Mouse (Mus musculus) CH12.LX (cell line): Measurements from ENCODE around the gene Il27ra. TPM values are rescaled to one million over a fixed set of nuclear protein-coding genes. Genes with fewer than 3 reads are reported as not detected.

Experiments
- DNase-seq: peaks from one replicate; pipeline ENCODE4 v3.0.0-alpha.2; 2013; ENCODE audit errors: extremely low read depth
- H3K27ac ChIP-seq: 2 replicates; pipeline ENCODE4 v1.5.1; 2012; ENCODE audit warnings: low read depth, mild to moderate bottlenecking, control low read depth, moderate library complexity; ENCODE audit not compliant: insufficient read depth
- H3K27me3 ChIP-seq: replicated peaks from 2 replicates; pipeline ENCODE3; 2012; ENCODE audit warnings: inconsistent platforms
- H3K36me3 ChIP-seq, 2 experiments: replicated peaks in 1 of 2; 2 replicates each; pipeline versions ENCODE3 to v1.6.1; 2012; ENCODE audit warnings: inconsistent platforms in 1 of 2, low read length in 1 of 2, mild to moderate bottlenecking in 1 of 2, mixed read lengths in 1 of 2, moderate library complexity in 1 of 2; ENCODE audit not compliant: control insufficient read depth in 1 of 2, insufficient read depth in 1 of 2
- H3K4me1 ChIP-seq, 2 experiments: 2 replicates each; pipeline ENCODE4 v1.6.1; 2012; ENCODE audit warnings: inconsistent platforms in 1 of 2, moderate library complexity in 1 of 2; ENCODE audit not compliant: insufficient read depth in 2 of 2, control insufficient read depth in 1 of 2
- H3K4me2 ChIP-seq: 2 replicates; pipeline ENCODE4 v1.6.1; 2012; ENCODE audit warnings: low read depth, mild to moderate bottlenecking, control low read depth; ENCODE audit not compliant: poor library complexity, insufficient read depth, severe bottlenecking
- H3K4me3 ChIP-seq, 3 experiments: fragments of 150-350 bp in 1 of 3; sonication (generic) in 1 of 3; replicated peaks in 1 of 3; 2 replicates each; pipeline versions ENCODE3 to v1.5.1; 2011 to 2012; ENCODE audit warnings: low read depth in 2 of 3, low read length in 2 of 3, mild to moderate bottlenecking in 2 of 3, moderate library complexity in 2 of 3, control low read depth in 1 of 3, improper control_type of control experiment in 1 of 3, inconsistent platforms in 1 of 3, mixed read lengths in 1 of 3; ENCODE audit not compliant: poor library complexity in 1 of 3
- H3K79me2 ChIP-seq: replicated peaks from 2 replicates; pipeline ENCODE4 v1.6.1; 2012; ENCODE audit warnings: mild to moderate bottlenecking, moderate library complexity; ENCODE audit not compliant: control insufficient read depth, poor library complexity, insufficient read depth, severe bottlenecking; ENCODE audit errors: extremely low read depth
- H3K9ac ChIP-seq: 2 replicates; pipeline ENCODE4 v1.6.1; 2012; ENCODE audit warnings: low read depth, mild to moderate bottlenecking, control low read depth, moderate library complexity; ENCODE audit not compliant: insufficient read depth
- H3K9me3 ChIP-seq: replicated peaks from 2 replicates; pipeline ENCODE3; 2012; ENCODE audit warnings: low read length, inconsistent platforms, mixed read lengths
- CHD1 ChIP-seq: IDR thresholded peaks from 2 replicates; pipeline ENCODE4 v1.6.1; 2012; ENCODE audit warnings: low read depth, low read length, improper control_type of control experiment, inconsistent platforms
- CHD2 ChIP-seq: IDR thresholded peaks from 2 replicates; pipeline ENCODE4 v1.6.1; 2011; ENCODE audit warnings: low read length, improper control_type of control experiment
- CTCF ChIP-seq, 2 experiments: IDR thresholded peaks in 1 of 2; conservative IDR thresholded peaks in 1 of 2; 2 replicates each; pipeline ENCODE4 v1.5.1; 2011 to 2012; ENCODE audit warnings: low read depth in 2 of 2, low read length in 2 of 2, improper control_type of control experiment in 1 of 2, inconsistent platforms in 1 of 2, mild to moderate bottlenecking in 1 of 2, moderate library complexity in 1 of 2
- E2F4 ChIP-seq: IDR thresholded peaks from 2 replicates; pipeline ENCODE4 v1.6.1; 2011; ENCODE audit warnings: low read depth, low read length, improper control_type of control experiment; ENCODE audit not compliant: insufficient replicate concordance
- EP300 ChIP-seq: IDR thresholded peaks from 2 replicates; pipeline ENCODE4 v1.6.1; 2011; ENCODE audit warnings: low read length, improper control_type of control experiment
- GABPA ChIP-seq: IDR thresholded peaks from 2 replicates; pipeline ENCODE4 v1.6.1; 2012; ENCODE audit warnings: low read depth, low read length, improper control_type of control experiment, inconsistent platforms; ENCODE audit not compliant: insufficient replicate concordance
- HCFC1 ChIP-seq: IDR thresholded peaks from 2 replicates; pipeline ENCODE4 v1.6.1; 2012; ENCODE audit warnings: low read depth, mild to moderate bottlenecking, inconsistent platforms, low read length, improper control_type of control experiment
- IRF4 ChIP-seq: IDR thresholded peaks from 2 replicates; pipeline ENCODE4 v1.6.1; 2014; ENCODE audit warnings: low read depth, mild to moderate bottlenecking, inconsistent platforms, low read length, improper control_type of control experiment
- MAZ ChIP-seq: IDR thresholded peaks from 2 replicates; pipeline ENCODE4 v1.6.1; 2012; ENCODE audit warnings: low read depth, mild to moderate bottlenecking, inconsistent platforms, low read length, improper control_type of control experiment, moderate library complexity
- MYC ChIP-seq: IDR thresholded peaks from 2 replicates; pipeline ENCODE4 v1.6.1; 2011; ENCODE audit warnings: low read depth, mild to moderate bottlenecking, improper control_type of control experiment, low read length
- NELFE ChIP-seq: IDR thresholded peaks from 2 replicates; pipeline ENCODE4 v1.6.1; 2011; ENCODE audit warnings: low read depth, low read length, improper control_type of control experiment
- PAX5 ChIP-seq: IDR thresholded peaks from 2 replicates; pipeline ENCODE4 v1.6.1; 2012; ENCODE audit warnings: low read length, inconsistent platforms, mixed read lengths
- POLR2A ChIP-seq: IDR thresholded peaks from 2 replicates; pipeline ENCODE4 v1.6.1; 2011; ENCODE audit warnings: low read depth, mild to moderate bottlenecking, improper control_type of control experiment, low read length
- POLR2AphosphoS2 ChIP-seq: IDR thresholded peaks from 2 replicates; pipeline ENCODE4 v1.6.1; 2011; ENCODE audit warnings: low read depth, low read length, improper control_type of control experiment
- RAD21 ChIP-seq: IDR thresholded peaks from 2 replicates; pipeline ENCODE4 v1.6.1; 2011; ENCODE audit warnings: low read depth, mild to moderate bottlenecking, low read length, improper control_type of control experiment, moderate library complexity
- SIN3A ChIP-seq: IDR thresholded peaks from 2 replicates; pipeline ENCODE4 v1.6.1; 2012; ENCODE audit warnings: low read length, improper control_type of control experiment, inconsistent platforms
- SMC3 ChIP-seq: IDR thresholded peaks from 2 replicates; pipeline ENCODE4 v1.6.1; 2011; ENCODE audit warnings: low read depth, low read length, improper control_type of control experiment
- ZC3H11A ChIP-seq: IDR thresholded peaks from 2 replicates; pipeline ENCODE4 v1.6.1; 2012; ENCODE audit warnings: low read depth, mild to moderate bottlenecking, inconsistent platforms, low read length, improper control_type of control experiment
- ZKSCAN1 ChIP-seq: IDR thresholded peaks from 2 replicates; pipeline ENCODE4 v1.6.1; 2012; ENCODE audit warnings: low read depth, inconsistent platforms, low read length, improper control_type of control experiment, borderline replicate concordance
- ZMIZ1 ChIP-seq: IDR thresholded peaks from 2 replicates; pipeline ENCODE4 v1.6.1; 2012; ENCODE audit warnings: low read depth, mild to moderate bottlenecking, inconsistent platforms, low read length, improper control_type of control experiment
- ZNF384 ChIP-seq: IDR thresholded peaks from 2 replicates; pipeline ENCODE4 v1.6.1; 2012; ENCODE audit warnings: low read depth, low read length, improper control_type of control experiment, inconsistent platforms
- dilution Hi-C: fragments of 300-500 bp; cut with MboI; formaldehyde crosslinking; loops from 2 replicates; pipeline ENCODE4 v1.14.3; 2020; ENCODE audit warnings: low sequenced_read_pairs; ENCODE audit not compliant: extremely low pct_unique_long_range_greater_than_20kb, extremely low pct_ligation_motif_present
- in situ Hi-C: fragments of 300-500 bp; cut with MboI; formaldehyde crosslinking; loops from 3 replicates; pipeline ENCODE4 v1.14.3; 2019; ENCODE audit warnings: low sequenced_read_pairs, low pct_ligation_motif_present, low pct_unique_long_range_greater_than_20kb, mixed read lengths
- polyA plus RNA-seq: library from polyadenylated mRNA; unstranded; fragments of >175 nt; gene quantifications from 2 replicates; pipeline ENCODE4 v1.2.1, GENCODE M21; 2012; ENCODE audit warnings: low read depth; ENCODE audit not compliant: insufficient read length
- total RNA-seq, 2 experiments: library from RNA; depleted of rRNA; stranded (reverse); fragments of 300-350 nt in 1 of 2; fragments of >200 nt in 1 of 2; gene quantifications; 2 replicates each; pipeline ENCODE4 v1.2.3; 2012 to 2014

Gene Il27ra
- total and polyA plus RNA-seq, 3 experiments = 1.4 to 2.4 (median 2.3) TPM

DNA sequence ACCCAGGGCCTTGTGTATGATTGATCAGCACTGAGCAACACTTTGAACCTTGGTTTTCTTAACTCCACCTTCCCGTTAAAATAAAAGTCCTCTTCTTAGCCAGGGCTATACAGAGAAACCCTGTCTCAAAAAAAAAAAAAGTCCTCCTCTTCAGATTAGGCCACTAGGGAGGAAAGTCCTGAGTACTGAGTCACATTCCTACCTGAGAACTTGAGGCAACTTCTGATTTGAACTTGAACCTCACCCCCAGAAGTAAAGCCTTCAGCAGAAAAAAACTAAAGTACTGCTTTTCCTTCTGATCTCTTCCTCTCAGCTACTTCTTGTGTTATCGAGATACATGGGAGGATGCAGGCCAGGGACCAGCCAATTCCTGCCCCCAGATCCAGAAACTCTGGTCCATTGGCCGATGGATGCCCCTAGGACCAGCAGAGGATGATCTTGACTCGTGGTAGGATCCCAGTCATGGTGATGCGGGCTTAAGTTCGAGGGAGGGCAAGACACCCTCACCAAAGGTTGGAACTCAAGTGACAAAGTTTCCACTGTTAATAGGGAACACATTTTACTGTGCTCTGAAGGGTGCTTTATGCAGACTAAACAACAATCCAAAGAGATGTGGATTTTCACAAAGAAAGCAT lies 38.7 kb downstream of the Il27ra start:
- dilution Hi-C loops = no loop called here
- TF ChIP-seq NELFE (no peak), MAZ (no peak), ZNF384 (peak; percentile 59)
- Histone ChIP-seq H3K4me3 (peak overlapping the region; percentile 55 to 58 (median 55)), H3K4me1 (peaks cover 18 to 36% of the 10 kb centered on the region in 2 experiments), H3K27ac (0 out of 2 replicates have a peak overlapping the region, but pooled peaks have one; percentile 13), H3K27me3 (no peaks in the 10 kb centered on the region), H3K79me2 (peaks cover 3% of the 10 kb centered on the region; the same call in 1 of the 2 replicates), H3K9me3 (no peaks in the 10 kb centered on the region), H3K36me3 (peaks cover 14 to 43% of the 10 kb centered on the region in 2 experiments), H3K9ac (peak overlapping the region; percentile 45), H3K4me2 (peak overlapping the region; percentile 21)
- in situ Hi-C loops = no loop called here
- no peak for DNase-seq

DNA sequence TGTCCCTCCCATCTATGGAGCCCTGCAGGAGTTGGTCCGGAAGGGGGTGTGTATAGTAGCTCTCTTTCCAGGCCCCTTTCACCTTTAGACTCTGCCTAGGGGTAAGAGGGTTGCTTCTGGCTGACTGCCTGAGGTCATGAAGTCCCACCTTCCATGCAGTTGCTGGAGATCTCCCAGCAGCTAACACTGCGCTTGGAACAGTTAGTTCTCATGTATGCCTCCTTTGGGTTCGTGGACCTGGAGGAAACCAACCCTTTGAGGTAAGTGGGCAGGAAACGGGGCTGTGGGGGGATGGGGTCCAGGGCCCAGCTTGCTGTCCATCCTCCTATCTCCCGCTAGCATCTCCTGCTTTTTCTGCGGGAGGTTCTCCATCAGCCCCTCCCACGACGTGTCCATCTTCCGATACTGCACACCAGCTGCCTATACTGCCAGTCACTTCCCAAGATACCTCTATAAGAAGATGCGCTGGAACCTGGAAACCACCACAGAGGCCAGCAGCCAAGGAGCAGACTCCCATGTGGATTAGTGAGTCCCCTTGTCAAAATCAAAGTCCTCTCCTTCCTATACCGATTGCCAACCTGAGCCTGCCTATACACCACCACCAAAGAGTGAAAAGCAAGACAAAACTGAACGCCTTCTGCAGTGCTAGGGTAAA lies 39.3 kb downstream of the Il27ra start:
- Histone ChIP-seq H3K4me2 (no peak overlapping the region), H3K9ac (no peak overlapping the region), H3K4me3 (no peak overlapping the region), H3K4me1 (peaks cover 18 to 38% of the 10 kb centered on the region in 2 experiments), H3K9me3 (no peaks in the 10 kb centered on the region), H3K79me2 (peaks cover 3% of the 10 kb centered on the region; the same call in 1 of the 2 replicates), H3K27me3 (no peaks in the 10 kb centered on the region), H3K36me3 (peaks cover 14 to 43% of the 10 kb centered on the region in 2 experiments), H3K27ac (no peak overlapping the region)
- in situ Hi-C loops = no loop called here
- no peak for TF ChIP-seq RAD21
- no peak for TF ChIP-seq GABPA
- TF ChIP-seq CHD1 = no peak
- no peak for TF ChIP-seq EP300
- TF ChIP-seq POLR2AphosphoS2 = no peak
- no peak for TF ChIP-seq CTCF (conservative IDR thresholded peaks at IDR 0.05 in 1 of 2, IDR thresholded peaks at IDR 0.05 in 1 of 2; ENCODE audit: low read depth in 2 of 2, low read length in 2 of 2)
- no peak for TF ChIP-seq E2F4
- no peak for TF ChIP-seq IRF4
- no peak for TF ChIP-seq SMC3
- no peak for TF ChIP-seq ZC3H11A
- no peak for TF ChIP-seq HCFC1
- no peak for TF ChIP-seq ZKSCAN1
- no peak for TF ChIP-seq CHD2
- no peak for TF ChIP-seq SIN3A
- no peak for TF ChIP-seq PAX5
- TF ChIP-seq POLR2A = no peak
- no peak for TF ChIP-seq MAZ
- TF ChIP-seq MYC = no peak
- no peak for TF ChIP-seq ZMIZ1
- dilution Hi-C loops = no loop called here
- no peak for DNase-seq
